Mouse (Mus musculus): ENCODE results near the gene Tmcc3. TPM values are rescaled to one million over a fixed set of nuclear protein-coding genes. Genes with fewer than 3 reads are reported as not detected.
A peak's percentile ranks its signal among the peaks of the same experiment; 100 is the strongest.

Gene Tmcc3
- polyA plus RNA-seq, 1 experiment from 2014 or later = 5.3 TPM

DNA sequence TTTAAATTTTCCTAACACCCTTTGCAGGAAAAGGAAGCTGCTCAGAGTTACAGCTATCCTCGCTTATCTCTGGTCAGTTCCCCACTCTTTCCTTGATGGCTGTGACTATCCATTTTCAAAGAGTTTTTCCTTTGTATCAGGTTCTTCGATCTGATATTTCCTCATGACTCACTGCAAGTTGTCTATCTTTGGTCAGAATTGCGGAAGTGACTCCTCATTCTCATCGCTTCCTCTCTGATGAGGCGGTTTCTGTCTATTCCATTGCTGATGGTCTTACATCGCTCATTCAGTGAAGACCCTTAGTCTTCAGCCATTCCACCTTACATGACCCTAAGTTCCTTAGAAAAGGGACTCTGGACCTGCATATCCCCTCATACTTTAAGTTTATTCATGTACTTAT lies 289.3 kb downstream of the Tmcc3 start:
- WGBS = 90% methylated on average over 6 of the region's 6 CpGs
- ATAC-seq (ENCODE audit: low FRiP score) = no peak
- no peak overlapping the region for H3K9ac ChIP-seq
- H3K4me2 ChIP-seq = no peak overlapping the region
- no peaks in the 10 kb centered on the region for H3K27me3 ChIP-seq
- no peak overlapping the region for H3K27ac ChIP-seq
- H3K4me3 ChIP-seq (replicated peaks) = no peak overlapping the region
- no peaks in the 10 kb centered on the region for H3K36me3 ChIP-seq (replicated peaks)
- H3K4me1 ChIP-seq = no peaks in the 10 kb centered on the region
- no peaks in the 10 kb centered on the region for H3K9me3 ChIP-seq

- no peak for ATAC-seq (ENCODE audit: low FRiP score)
- Histone ChIP-seq H3K4me1 (no peaks in the 10 kb centered on the region), H3K27ac (no peak overlapping the region), H3K4me3 (replicated peaks) (no peak overlapping the region), H3K27me3 (no peaks in the 10 kb centered on the region), H3K36me3 (replicated peaks) (no peaks in the 10 kb centered on the region), H3K9me3 (no peaks in the 10 kb centered on the region), H3K9ac (no peak overlapping the region), H3K4me2 (no peak overlapping the region)
- 91% methylated on average over 4 of the region's 4 CpGs for WGBS
Measured at GRCm38 (mm10) chr10:94605491-94605890, 293.7 kb downstream of the Tmcc3 start.

DNA sequence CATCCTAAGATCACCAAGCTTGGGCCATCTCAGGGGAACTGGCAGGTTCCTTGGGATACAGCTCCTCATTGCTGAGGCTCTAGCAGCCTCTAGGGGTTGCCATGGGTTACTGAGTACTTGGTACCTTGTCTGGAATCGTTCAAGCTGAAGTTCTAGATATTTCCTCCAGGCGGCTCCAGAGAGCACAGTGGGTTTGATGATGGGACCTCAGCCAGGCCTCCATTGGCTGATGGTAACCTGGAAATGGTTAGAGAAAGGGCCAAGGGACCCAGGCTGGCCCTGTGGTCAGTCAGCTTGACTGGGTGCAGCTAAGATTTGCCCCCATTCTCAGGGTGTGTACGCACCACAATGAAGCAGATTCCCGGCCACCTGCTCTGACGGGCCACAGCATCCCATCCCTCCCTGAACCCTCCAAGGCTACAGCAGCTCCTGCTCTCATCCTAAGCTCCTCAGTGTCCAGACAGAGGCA lies 297.6 kb downstream of the Tmcc3 start:
- 57% methylated on average over 5 of the region's 5 CpGs for WGBS
- no peaks in the 10 kb centered on the region for H3K9me3 ChIP-seq
- H3K27me3 ChIP-seq = no peaks in the 10 kb centered on the region
- H3K9ac ChIP-seq = no peak overlapping the region
- no peak overlapping the region for H3K4me3 ChIP-seq (replicated peaks)
- ATAC-seq (ENCODE audit: low FRiP score) = peak; percentile 75
- no peaks in the 10 kb centered on the region; the same call in 1 of the 2 replicates for H3K4me1 ChIP-seq
- no peak overlapping the region for H3K4me2 ChIP-seq
- no peak overlapping the region for H3K27ac ChIP-seq
- H3K36me3 ChIP-seq (replicated peaks) = no peaks in the 10 kb centered on the region

GRCm38 (mm10) chr10:94611228-94611968 lies 299.6 kb downstream of the Tmcc3 start:
- Histone ChIP-seq H3K9ac (no peak overlapping the region), H3K4me3 (replicated peaks) (no peak overlapping the region), H3K27me3 (no peaks in the 10 kb centered on the region), H3K4me2 (no peak overlapping the region), H3K36me3 (replicated peaks) (no peaks in the 10 kb centered on the region), H3K27ac (no peak overlapping the region), H3K4me1 (no peaks in the 10 kb centered on the region; the same call in 1 of the 2 replicates), H3K9me3 (no peaks in the 10 kb centered on the region)
- ATAC-seq (ENCODE audit: low FRiP score) = no peak
- WGBS = 71% methylated on average over 13 of the region's 13 CpGs

- H3K4me1 ChIP-seq = no peaks in the 10 kb centered on the region; the same call in 1 of the 2 replicates
- no peaks in the 10 kb centered on the region for H3K9me3 ChIP-seq
- 83% methylated on average over 4 of the region's 4 CpGs for WGBS
- no peaks in the 10 kb centered on the region for H3K36me3 ChIP-seq (replicated peaks)
- H3K27me3 ChIP-seq = no peaks in the 10 kb centered on the region
- no peak overlapping the region for H3K9ac ChIP-seq
- no peak overlapping the region for H3K4me2 ChIP-seq
- H3K4me3 ChIP-seq (replicated peaks) = no peak overlapping the region
- ATAC-seq (ENCODE audit: low FRiP score) = no peak
- H3K27ac ChIP-seq = no peak overlapping the region
Measured at GRCm38 (mm10) chr10:94611969-94612440, 300.3 kb downstream of the Tmcc3 start.

DNA sequence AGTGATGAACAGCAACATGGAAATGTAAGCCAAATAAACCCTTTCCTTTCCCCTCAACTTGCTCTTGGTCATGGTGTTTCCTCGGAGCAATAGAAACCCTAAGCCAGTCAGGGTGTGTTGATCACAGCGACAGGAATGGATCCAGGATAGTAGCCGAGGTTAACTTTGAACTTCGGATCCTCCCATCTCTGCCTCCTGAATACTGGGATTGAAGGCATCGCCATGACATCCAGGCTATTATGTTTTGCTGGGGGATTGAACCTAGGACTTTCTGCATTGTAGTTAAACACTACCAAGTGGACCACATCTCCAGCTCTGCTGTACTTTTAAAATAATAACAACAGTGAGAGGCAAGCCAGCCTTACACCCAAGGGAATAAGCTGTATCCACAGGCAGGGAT lies 307.8 kb downstream of the Tmcc3 start:
- no peak for ATAC-seq (ENCODE audit: low FRiP score)
- H3K9ac ChIP-seq = no peak overlapping the region
- 89% methylated on average over 5 of the region's 5 CpGs for WGBS

GRCm38 (mm10) chr10:94620561-94620960 lies 308.8 kb downstream of the Tmcc3 start:
- H3K4me2 ChIP-seq = no peak overlapping the region
- no peaks in the 10 kb centered on the region for H3K36me3 ChIP-seq (replicated peaks)
- peaks cover 4% of the 10 kb centered on the region; the same call in 1 of the 2 replicates for H3K27me3 ChIP-seq
- 67% methylated on average over 6 of the region's 6 CpGs for WGBS
- ATAC-seq (ENCODE audit: low FRiP score) = no peak
- H3K4me3 ChIP-seq (replicated peaks) = no peak overlapping the region
- H3K4me1 ChIP-seq = peaks cover 39% of the 10 kb centered on the region
- H3K9me3 ChIP-seq = no peaks in the 10 kb centered on the region
- no peak overlapping the region for H3K27ac ChIP-seq
- H3K9ac ChIP-seq = no peak overlapping the region

More for the DNA sequence above, 307.8 kb downstream of the Tmcc3 start:
- Histone ChIP-seq H3K27ac (no peak overlapping the region), H3K4me3 (replicated peaks) (no peak overlapping the region), H3K4me2 (no peak overlapping the region), H3K4me1 (peaks cover 39% of the 10 kb centered on the region), H3K27me3 (peaks cover 4% of the 10 kb centered on the region; the same call in 1 of the 2 replicates), H3K36me3 (replicated peaks) (no peaks in the 10 kb centered on the region), H3K9me3 (no peaks in the 10 kb centered on the region)

- WGBS = 7% methylated on average over 13 of the region's 13 CpGs
- Histone ChIP-seq H3K4me2 (peak overlapping the region; percentile 43), H3K4me3 (replicated peaks) (peak overlapping the region; percentile 16), H3K9me3 (no peaks in the 10 kb centered on the region), H3K36me3 (replicated peaks) (no peaks in the 10 kb centered on the region), H3K27ac (peak overlapping the region; percentile 89), H3K9ac (peak overlapping the region; percentile 25; the same call in 1 of the 2 replicates), H3K27me3 (peaks cover 4% of the 10 kb centered on the region; the same call in 1 of the 2 replicates), H3K4me1 (peaks cover 39% of the 10 kb centered on the region)
- peak; percentile 86 for ATAC-seq (ENCODE audit: low FRiP score)
Measured at GRCm38 (mm10) chr10:94621420-94622225, 309.9 kb downstream of the Tmcc3 start.

- H3K4me1 ChIP-seq = peaks cover 39% of the 10 kb centered on the region
- no peak overlapping the region; the same call in 1 of the 2 replicates for H3K4me3 ChIP-seq (replicated peaks)
- H3K27ac ChIP-seq = peak overlapping the region; percentile 89
- H3K4me2 ChIP-seq = peak overlapping the region; percentile 43
- 26% methylated on average over 5 of the region's 5 CpGs for WGBS
- H3K9ac ChIP-seq = 0 out of 2 replicates have a peak overlapping the region, but pooled peaks have one; percentile 25
- no peaks in the 10 kb centered on the region for H3K9me3 ChIP-seq
- H3K36me3 ChIP-seq (replicated peaks) = no peaks in the 10 kb centered on the region
- no peak; the same call in 1 of the 2 replicates for ATAC-seq (ENCODE audit: low FRiP score)
- peaks cover 4% of the 10 kb centered on the region; the same call in 1 of the 2 replicates for H3K27me3 ChIP-seq
Measured at GRCm38 (mm10) chr10:94622281-94622680, 310.5 kb downstream of the Tmcc3 start.

- H3K36me3 ChIP-seq (replicated peaks) = no peaks in the 10 kb centered on the region
- H3K27ac ChIP-seq = peak overlapping the region; percentile 89
- H3K27me3 ChIP-seq = peaks cover 4% of the 10 kb centered on the region; the same call in 1 of the 2 replicates
- peaks cover 35% of the 10 kb centered on the region for H3K4me1 ChIP-seq
- H3K4me2 ChIP-seq = no peak overlapping the region
- ATAC-seq (ENCODE audit: low FRiP score) = no peak
- no peaks in the 10 kb centered on the region for H3K9me3 ChIP-seq
- H3K9ac ChIP-seq = no peak overlapping the region
- 36% methylated on average over 9 of the region's 9 CpGs for WGBS
- no peak overlapping the region for H3K4me3 ChIP-seq (replicated peaks)
Measured at GRCm38 (mm10) chr10:94622828-94623227, 311.1 kb downstream of the Tmcc3 start.

DNA sequence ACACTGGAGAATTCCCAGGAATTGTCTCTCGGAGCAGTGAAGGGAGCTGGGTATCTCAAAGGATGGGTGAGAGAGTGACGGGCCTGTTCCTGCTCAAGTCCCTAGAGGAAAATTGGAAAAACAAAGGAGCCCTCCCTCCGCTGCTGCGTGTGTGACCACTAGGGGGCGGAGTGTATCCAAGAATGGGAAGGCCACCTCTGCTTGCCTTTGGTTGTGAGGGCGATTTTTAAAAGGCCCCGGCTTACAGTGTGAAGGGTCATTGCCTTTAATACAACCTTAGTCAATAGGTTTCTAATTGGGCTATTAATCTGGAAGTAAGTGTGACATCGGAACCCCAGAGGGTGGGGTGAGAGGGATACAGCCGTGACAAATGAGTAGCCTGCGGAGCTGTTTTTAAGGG lies 311.9 kb downstream of the Tmcc3 start:
- Histone ChIP-seq H3K4me3 (replicated peaks) (no peak overlapping the region), H3K27me3 (peaks cover 4% of the 10 kb centered on the region; the same call in 1 of the 2 replicates), H3K36me3 (replicated peaks) (no peaks in the 10 kb centered on the region), H3K4me1 (peaks cover 34% of the 10 kb centered on the region), H3K4me2 (no peak overlapping the region), H3K27ac (peak overlapping the region; percentile 89; the same call in 1 of the 2 replicates), H3K9me3 (no peaks in the 10 kb centered on the region), H3K9ac (no peak overlapping the region)
- peak; percentile 64 for ATAC-seq (ENCODE audit: low FRiP score)
- WGBS = 4% methylated on average over 10 of the region's 10 CpGs

DNA sequence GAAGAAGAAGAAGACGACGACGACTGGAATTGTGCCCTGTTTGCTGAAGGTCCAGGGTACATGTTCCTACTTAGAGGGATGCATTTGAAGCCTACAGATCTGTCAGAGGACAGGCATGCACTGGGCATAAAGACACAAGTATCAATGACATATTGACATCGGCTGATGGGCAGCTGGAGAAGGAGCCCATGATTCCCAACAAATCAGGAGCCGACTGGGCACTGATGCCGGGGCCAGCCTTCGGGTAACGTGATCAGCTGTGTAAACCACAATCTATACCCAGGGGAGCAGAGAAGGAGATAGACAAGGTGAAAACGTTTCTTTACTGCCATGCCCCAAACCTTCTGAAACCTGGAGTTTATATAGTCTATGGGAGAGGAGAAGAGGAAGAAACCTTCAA lies 313.3 kb downstream of the Tmcc3 start:
- H3K27me3 ChIP-seq = peaks cover 4% of the 10 kb centered on the region; the same call in 1 of the 2 replicates
- no peak for ATAC-seq (ENCODE audit: low FRiP score)
- peaks cover 34% of the 10 kb centered on the region for H3K4me1 ChIP-seq
- H3K36me3 ChIP-seq (replicated peaks) = no peaks in the 10 kb centered on the region
- WGBS = 90% methylated on average over 9 of the region's 9 CpGs
- H3K4me3 ChIP-seq (replicated peaks) = no peak overlapping the region
- H3K9ac ChIP-seq = no peak overlapping the region
- no peaks in the 10 kb centered on the region for H3K9me3 ChIP-seq
- H3K4me2 ChIP-seq = no peak overlapping the region
- H3K27ac ChIP-seq = no peak overlapping the region

All from forebrain, embryonic 12.5 days (tissue).